Mouse (Mus musculus) cerebellum, adult 9-10 months (tissue): ENCODE results near the gene Farp1.

Experiments used
- DNase-seq: peaks from one replicate; pipeline ENCODE4 v3.0.0; 2022

Gene Farp1

DNA sequence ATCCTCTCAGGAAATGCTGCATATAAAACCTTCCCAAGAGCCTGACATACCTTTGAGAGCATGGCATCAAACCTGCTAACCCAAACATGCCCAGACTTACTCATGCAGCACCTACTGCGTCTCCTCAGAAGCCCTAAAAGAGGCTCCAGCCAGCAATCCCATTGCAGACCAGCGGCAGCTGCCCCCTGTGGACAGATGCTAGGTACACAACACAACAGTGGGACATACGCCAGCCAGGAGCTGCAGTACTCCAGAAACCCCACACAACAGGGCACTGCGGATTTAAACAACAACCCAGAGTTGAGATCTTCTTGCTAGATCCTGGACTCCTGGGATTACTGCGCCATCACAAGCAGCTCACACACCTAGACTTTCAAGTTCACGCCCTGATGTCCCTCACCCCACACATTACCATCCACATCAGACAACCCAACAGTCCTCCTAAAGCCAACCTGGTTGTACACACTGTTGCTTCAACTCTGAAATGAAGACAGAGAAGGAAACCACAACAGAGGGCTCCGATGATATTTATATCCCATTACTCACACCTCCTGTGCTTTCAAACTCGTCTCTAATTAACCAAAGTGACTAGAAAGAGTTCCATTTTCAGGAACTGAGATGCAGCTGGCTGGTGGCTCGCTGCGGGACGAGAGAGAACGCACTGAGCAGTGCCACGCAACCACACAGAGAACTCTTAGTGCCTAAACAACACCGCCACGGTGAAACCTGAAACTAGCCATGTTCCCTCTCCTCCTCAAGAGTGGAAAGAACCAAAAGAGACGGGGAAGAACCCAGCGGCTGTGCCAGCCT lies 289.7 kb downstream of the Farp1 start:
- no peak for DNase-seq

DNA sequence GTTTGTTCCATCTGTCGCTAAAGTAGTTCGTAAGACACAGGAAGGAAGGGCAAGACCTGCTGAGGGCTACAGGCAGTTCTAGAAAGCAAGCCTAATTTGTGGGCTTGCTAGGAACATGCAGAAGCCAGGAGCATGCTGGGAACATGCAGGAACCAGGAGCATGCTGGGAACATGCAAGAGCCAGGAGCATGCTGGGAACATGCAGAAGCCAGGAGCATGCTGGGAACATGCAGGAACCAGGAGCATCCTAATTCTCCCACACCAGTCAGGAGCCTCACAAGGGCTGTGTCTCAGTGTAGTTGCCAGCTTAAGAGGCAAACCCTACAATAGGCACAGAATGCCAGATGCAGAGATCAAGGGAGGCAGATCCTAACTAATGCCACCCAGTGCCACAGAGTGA lies 291.4 kb downstream of the Farp1 start:
- peak; percentile 39 for DNase-seq

DNA sequence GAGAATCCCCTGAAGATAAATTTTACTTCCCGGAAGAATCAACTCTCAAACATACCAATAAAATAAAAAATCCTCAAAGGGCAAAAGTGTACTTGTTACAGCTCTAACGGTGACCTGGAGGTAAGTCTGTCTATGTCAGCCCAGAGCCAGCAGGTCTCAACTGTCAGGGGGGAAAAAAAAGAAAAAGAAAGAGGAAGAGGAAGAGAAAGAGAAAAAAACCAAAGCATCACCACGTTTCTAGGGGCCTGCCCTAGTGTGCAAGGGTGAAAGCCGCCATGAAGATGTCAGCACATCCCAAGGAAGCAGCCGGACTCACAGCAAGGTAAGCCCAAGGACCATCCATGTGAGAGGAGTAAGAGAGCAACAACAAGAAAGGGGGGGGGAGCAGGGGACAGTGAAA lies 293.9 kb downstream of the Farp1 start:
- DNase-seq, result no peak

DNA sequence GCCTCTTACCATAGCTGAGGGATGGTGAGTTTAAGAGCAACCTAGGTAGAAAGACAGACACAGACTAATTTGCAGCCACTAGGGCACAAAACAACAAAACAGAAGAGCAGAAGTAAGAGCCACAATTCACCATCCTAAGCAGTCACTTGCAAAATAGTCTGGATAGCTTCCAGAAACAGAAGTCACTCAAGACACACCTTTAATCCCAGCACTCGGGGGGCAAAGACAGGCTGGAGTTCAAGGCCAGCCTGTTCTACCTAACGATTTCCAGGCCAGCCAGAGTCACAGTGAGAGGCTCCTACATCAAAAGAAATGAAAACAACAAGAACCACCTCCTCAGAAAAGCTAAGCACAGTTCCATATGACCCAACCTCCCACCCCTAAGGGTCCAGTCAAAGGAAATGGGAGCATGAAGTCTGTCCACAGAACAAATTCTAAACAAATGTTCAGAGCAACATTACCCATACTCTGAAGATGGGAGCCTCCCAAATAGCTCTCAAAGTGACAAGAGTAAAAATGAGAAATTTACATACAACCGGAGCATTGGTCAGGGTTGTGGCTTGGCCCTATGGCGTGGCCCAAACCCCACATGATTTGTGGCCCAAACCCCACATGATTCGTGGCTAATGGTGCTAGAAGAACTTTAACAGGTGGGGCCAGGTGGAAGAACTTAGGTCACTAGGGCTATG lies 294.5 kb downstream of the Farp1 start:
- no peak for DNase-seq

DNA sequence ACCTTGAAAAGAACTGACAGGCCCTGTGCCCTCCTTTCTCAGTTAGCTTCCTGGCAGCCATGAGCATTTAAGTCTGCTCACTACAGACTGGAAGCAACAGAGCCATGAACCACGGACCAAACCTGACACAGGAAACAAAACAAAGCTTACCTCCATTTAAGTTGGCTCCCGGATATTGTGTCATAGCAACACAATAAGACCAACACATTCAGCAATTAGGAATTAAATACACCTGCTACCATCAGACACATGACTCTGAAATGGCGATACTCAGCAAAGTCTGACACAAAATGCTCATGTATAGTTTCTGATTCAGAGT lies 295.0 kb downstream of the Farp1 start:
- no peak for DNase-seq
